Mouse (Mus musculus) adrenal gland, postnatal 25 days (tissue): Measurements from ENCODE around the gene Gm42957. TPM values are rescaled to one million over a fixed set of nuclear protein-coding genes. Genes with fewer than 3 reads are reported as not detected.
"Not testable (repeated sequence)": the region's sequence is repeated elsewhere in the genome, so short reads cannot be mapped to it uniquely, and the experiment has no call there.

Experiments
- DNase-seq: peaks from one replicate; pipeline ENCODE4 v3.0.0; 2021; ENCODE audit warnings: mixed read lengths
- total RNA-seq: library from RNA; stranded (reverse); gene quantifications from 2 replicates; pipeline ENCODE4 v1.2.3, GENCODE M21; 2021

Gm42957 gene
- total RNA-seq, 1 experiment from 2014 or later, result 0.55 TPM

- no peak for DNase-seq
Observed at GRCm38 (mm10) chr3:96675171-96675570, 39.9 kb downstream of the Gm42957 start.

- DNase-seq, result no peak
Observed at GRCm38 (mm10) chr3:96675690-96676089, 40.4 kb downstream of the Gm42957 start.

- no peak for DNase-seq
Observed at GRCm38 (mm10) chr3:96678456-96678855, 43.2 kb downstream of the Gm42957 start.

GRCm38 (mm10) chr3:96679159-96679674 is 43.9 kb downstream of the Gm42957 start:
- DNase-seq, result peak; percentile 55

- no peak for DNase-seq
Observed at GRCm38 (mm10) chr3:96680269-96680956, 45.1 kb downstream of the Gm42957 start.

GRCm38 (mm10) chr3:96683496-96683895 is 48.2 kb downstream of the Gm42957 start:
- DNase-seq, result no peak

GRCm38 (mm10) chr3:96684151-96684821 is 49.0 kb downstream of the Gm42957 start:
- DNase-seq, result peak; percentile 39

- no peak for DNase-seq
Observed at GRCm38 (mm10) chr3:96684822-96685156, 49.5 kb downstream of the Gm42957 start.

GRCm38 (mm10) chr3:96686057-96686456 is 50.8 kb downstream of the Gm42957 start:
- not testable (repeated sequence) for DNase-seq

GRCm38 (mm10) chr3:96688854-96689253 is 53.6 kb downstream of the Gm42957 start:
- no peak for DNase-seq

GRCm38 (mm10) chr3:96690298-96690697 is 55.0 kb downstream of the Gm42957 start:
- no peak for DNase-seq

- no peak for DNase-seq
Observed at GRCm38 (mm10) chr3:96692506-96692905, 57.2 kb downstream of the Gm42957 start.

GRCm38 (mm10) chr3:96693579-96693978 is 58.3 kb downstream of the Gm42957 start:
- DNase-seq, result no peak

- DNase-seq, result peak; percentile 89
Observed at GRCm38 (mm10) chr3:96696198-96696765, 61.0 kb downstream of the Gm42957 start, which contains the start of gene Pias3. Gene Pias3 (plus strand): TSS chr3:96696384.

- peak; percentile 95 for DNase-seq
Observed at GRCm38 (mm10) chr3:96696766-96697732, 61.8 kb downstream of the Gm42957 start.

- no peak for DNase-seq
Observed at GRCm38 (mm10) chr3:96698993-96699690, 63.9 kb downstream of the Gm42957 start.

- peak; percentile 33 for DNase-seq
Observed at GRCm38 (mm10) chr3:96700376-96700775, 65.1 kb downstream of the Gm42957 start.

GRCm38 (mm10) chr3:96701003-96701402 is 65.7 kb downstream of the Gm42957 start:
- no peak for DNase-seq
